In genomic region chr12:108903600-108904275, GRCm38 (mm10) we compare ENCODE assay signal across 8 mouse cellular contexts. TPM values are rescaled to one million over a fixed set of nuclear protein-coding genes. Genes with fewer than 3 reads are reported as not detected.
A peak's percentile ranks its signal among the peaks of the same experiment; 100 is the strongest.
DNase-seq lines count a peak whose midpoint lies in the region; ATAC-seq and TF ChIP-seq lines count a peak whose summit lies in the region.

No protein-coding gene starts in this region.

- intact Hi-C loops in left cerebral cortex, postnatal 14 days (cut with DNase I), result loop anchor here (2.0 to 5.0 kb wide), 3 partner anchors 491 to 1495 kb away; no protein-coding TSS in a partner anchor

- no peaks in the 10 kb centered on the region for H3K27me3 ChIP-seq in forebrain, postnatal 0 days (ENCODE audit: insufficient read depth, low read length)
- no peaks in the 10 kb centered on the region for H3K27me3 ChIP-seq in intestine, embryonic 15.5 days (replicated peaks)
- no peaks in the 10 kb centered on the region for H3K27me3 ChIP-seq in midbrain, embryonic 14.5 days (ENCODE audit: control insufficient read depth, insufficient read depth, low read length)

- H3K27ac ChIP-seq in forebrain, postnatal 0 days (ENCODE audit: low read depth, low read length), result no peak overlapping the region
- 0 out of 2 replicates have a peak overlapping the region, but pooled peaks have one; percentile 9 for H3K27ac ChIP-seq in intestine, embryonic 15.5 days
- H3K27ac ChIP-seq in midbrain, embryonic 14.5 days (replicated peaks; ENCODE audit: low read depth, low read length), result peak overlapping the region; percentile 49; the same call in 1 of the 2 replicates

- peak; percentile 17 for DNase-seq in ovary, postnatal 10 days (ENCODE audit: low spot score)
- no peak for DNase-seq in ovary, adult 18-20 months (ENCODE audit: low spot score)
- DNase-seq in c-Kit-positive CD71-negative TER-119-negative erythroid progenitor cells, embryonic 14.5 days (ENCODE audit: low read depth), result peak; percentile 32
- peak; percentile 91 for DNase-seq in forebrain, postnatal 0 days
- DNase-seq in left cerebral cortex, postnatal 14 days (ENCODE audit: low spot score in 2 of 2), result peak; percentile 85 to 92
- peak; percentile 90 for DNase-seq in midbrain, embryonic 14.5 days
- peak; percentile 53 for DNase-seq in thymus, postnatal 14 days

- H3K9me3 ChIP-seq in forebrain, postnatal 0 days (ENCODE audit: low read length), result no peaks in the 10 kb centered on the region
- no peaks in the 10 kb centered on the region for H3K9me3 ChIP-seq in intestine, embryonic 15.5 days
- no peaks in the 10 kb centered on the region for H3K9me3 ChIP-seq in midbrain, embryonic 14.5 days (ENCODE audit: control insufficient read depth, low read length)

- H3K4me2 ChIP-seq in forebrain, postnatal 0 days (ENCODE audit: low read depth), result no peak overlapping the region
- H3K4me2 ChIP-seq in intestine, embryonic 15.5 days (replicated peaks), result no peak overlapping the region
- no peak overlapping the region for H3K4me2 ChIP-seq in midbrain, embryonic 14.5 days (ENCODE audit: low read length)

- peaks cover 5% of the 10 kb centered on the region; the same call in 1 of the 2 replicates for H3K36me3 ChIP-seq in forebrain, postnatal 0 days (ENCODE audit: insufficient read depth)
- no peaks in the 10 kb centered on the region for H3K36me3 ChIP-seq in intestine, embryonic 15.5 days
- peaks cover 2% of the 10 kb centered on the region; the same call in 1 of the 2 replicates for H3K36me3 ChIP-seq in midbrain, embryonic 14.5 days (ENCODE audit: control insufficient read depth, insufficient read depth, low read length)

- 56% methylated on average over 8 of the region's 8 CpGs for WGBS in forebrain, postnatal 0 days
- WGBS in intestine, embryonic 15.5 days, result 59% methylated on average over 8 of the region's 8 CpGs
- 67% methylated on average over 8 of the region's 8 CpGs for whole genome bisulfite sequencing in midbrain, embryonic 14.5 days

- peak; percentile 92 for TF ChIP-seq CTCF in forebrain, postnatal 0 days (IDR thresholded peaks at IDR 0.05; ENCODE audit: low read depth)

- no peak overlapping the region for H3K9ac ChIP-seq in forebrain, postnatal 0 days
- H3K9ac ChIP-seq in intestine, embryonic 15.5 days, result 0 out of 2 replicates have a peak overlapping the region, but pooled peaks have one; percentile 8
- H3K9ac ChIP-seq in midbrain, embryonic 14.5 days (replicated peaks; ENCODE audit: low read length), result no peak overlapping the region

- H3K4me1 ChIP-seq in forebrain, postnatal 0 days (ENCODE audit: insufficient read depth), result 0 out of 2 replicates have a peak, but pooled peaks cover 8% of the 10 kb centered on the region
- peaks cover 19% of the 10 kb centered on the region for H3K4me1 ChIP-seq in intestine, embryonic 15.5 days (replicated peaks)
- H3K4me1 ChIP-seq in midbrain, embryonic 14.5 days (ENCODE audit: control insufficient read depth, insufficient read depth, low read length), result peaks cover 32% of the 10 kb centered on the region

- no peak overlapping the region for H3K4me3 ChIP-seq in forebrain, postnatal 0 days (ENCODE audit: low read depth, low read length)
- no peak overlapping the region for H3K4me3 ChIP-seq in intestine, embryonic 15.5 days (replicated peaks)
- H3K4me3 ChIP-seq in midbrain, embryonic 14.5 days (replicated peaks; ENCODE audit: low read depth, low read length), result no peak overlapping the region

- peak; percentile 83 for ATAC-seq in forebrain, postnatal 0 days
- no peak for ATAC-seq in intestine, embryonic 15.5 days
- ATAC-seq in midbrain, embryonic 14.5 days (ENCODE audit: low FRiP score, low TSS enrichment), result no peak

RNA-seq across cellular contexts. Expression of gene Wars, which starts 9.8 kb away (rescaled TPM):
- 91.6 and 92.5 TPM in 2 replicates for total RNA-seq in forebrain, postnatal 0 days (2014; rRNA removed)
- 99.8 and 108 TPM in 2 replicates for polyA plus RNA-seq in forebrain, postnatal 0 days (2015; fragmentation: Nextera tagmentation; extraction: Ambion mirVana)
- 81.9 and 85.5 TPM in 2 replicates for polyA plus RNA-seq in intestine, embryonic 15.5 days (2015; fragmentation: Nextera tagmentation; extraction: Ambion mirVana)
- total RNA-seq in left cerebral cortex, postnatal 14 days (2021), result 10 to 100 TPM; 90.7 to 93.2 TPM
- 96.4 and 110 TPM in 2 replicates for polyA plus RNA-seq in midbrain, embryonic 14.5 days (2014; fragmentation: Nextera tagmentation; extraction: Ambion mirVana)

RNA-seq across cellular contexts. Expression of gene Wdr25, which starts 10.3 kb away (rescaled TPM):
- total RNA-seq in forebrain, postnatal 0 days (2014; rRNA removed), result 6.2 and 12.4 TPM in 2 replicates
- polyA plus RNA-seq in forebrain, postnatal 0 days (2015; fragmentation: Nextera tagmentation; extraction: Ambion mirVana), result 4.6 and 5.3 TPM in 2 replicates
- polyA plus RNA-seq in intestine, embryonic 15.5 days (2015; fragmentation: Nextera tagmentation; extraction: Ambion mirVana), result 5.7 and 8.3 TPM in 2 replicates
- 1 to 10 TPM; 7.4 TPM for total RNA-seq in left cerebral cortex, postnatal 14 days (2021)
- 3.7 and 4.3 TPM in 2 replicates for polyA plus RNA-seq in midbrain, embryonic 14.5 days (2014; fragmentation: Nextera tagmentation; extraction: Ambion mirVana)
